Mouse (Mus musculus): ENCODE data around the gene Vgll4.

Gene Vgll4

DNA sequence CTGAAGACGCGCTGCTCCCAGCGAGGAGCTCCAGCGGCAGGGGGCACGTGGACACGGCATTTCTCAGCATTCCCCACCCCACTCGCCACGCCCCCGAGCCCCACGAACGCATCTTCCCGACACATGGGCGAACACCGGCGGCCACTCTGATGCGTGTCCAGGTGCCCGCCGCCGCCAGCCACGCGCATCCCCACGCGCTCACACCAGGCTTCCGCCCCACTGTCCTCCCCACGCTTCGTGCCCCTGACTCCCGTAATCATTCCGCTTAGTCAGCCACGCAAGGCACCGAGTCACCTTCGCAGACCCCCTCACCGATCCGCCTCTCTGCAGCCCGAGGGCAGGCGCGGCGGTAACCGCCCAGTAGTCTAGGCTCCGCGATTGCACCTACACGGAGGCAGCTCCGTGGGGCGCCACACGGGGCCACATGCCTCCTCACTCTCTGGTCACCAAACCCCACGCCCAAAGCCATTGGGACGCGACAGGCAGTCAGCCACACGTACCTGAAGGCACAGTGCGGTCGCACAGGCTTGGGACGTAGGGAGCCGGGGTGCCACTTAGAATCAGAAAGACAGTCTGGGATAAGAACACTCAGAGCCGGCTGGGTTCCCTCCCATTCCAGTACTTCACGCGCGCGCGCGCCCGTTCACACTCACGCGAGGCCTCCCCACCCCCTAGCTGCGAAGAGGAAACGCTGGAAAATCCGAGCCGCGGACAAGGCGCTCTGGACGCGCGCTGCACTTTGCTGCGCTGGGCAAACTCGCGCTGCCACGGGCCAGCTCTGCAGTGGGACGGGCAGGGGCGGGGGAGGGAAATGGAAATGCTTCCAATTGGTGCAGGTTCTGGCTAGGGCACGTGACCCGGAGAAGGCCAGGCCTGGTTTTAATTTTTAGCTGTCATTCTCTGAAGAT is at the start of gene Vgll4:
Gene Vgll4, minus strand, starts transcription at position 782 of the 908 bp plus-strand sequence.
- peak; percentile 5 for DNase-seq (ENCODE audit: low spot score)

DNA sequence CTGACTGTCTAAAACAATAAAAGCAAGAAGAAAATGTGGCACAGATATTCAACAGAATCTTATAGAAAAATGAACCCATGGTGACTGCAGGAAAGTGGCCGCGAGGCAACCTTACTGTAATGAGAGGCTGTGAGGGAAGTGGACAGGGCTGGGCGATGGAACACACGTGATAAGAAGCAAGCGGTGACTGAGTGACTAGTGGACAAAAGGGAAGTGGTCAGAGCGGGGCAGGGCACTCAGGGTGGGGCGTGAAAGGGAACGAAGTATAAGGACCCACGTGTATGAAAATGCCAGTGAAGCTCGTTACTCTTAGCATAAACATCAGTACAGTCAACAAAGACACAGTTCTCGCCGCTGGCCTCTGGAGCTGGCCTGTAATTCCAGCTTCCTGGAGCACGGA is 45.7 kb upstream of the Vgll4 start:
- DNase-seq (ENCODE audit: low spot score), result no peak

DNA sequence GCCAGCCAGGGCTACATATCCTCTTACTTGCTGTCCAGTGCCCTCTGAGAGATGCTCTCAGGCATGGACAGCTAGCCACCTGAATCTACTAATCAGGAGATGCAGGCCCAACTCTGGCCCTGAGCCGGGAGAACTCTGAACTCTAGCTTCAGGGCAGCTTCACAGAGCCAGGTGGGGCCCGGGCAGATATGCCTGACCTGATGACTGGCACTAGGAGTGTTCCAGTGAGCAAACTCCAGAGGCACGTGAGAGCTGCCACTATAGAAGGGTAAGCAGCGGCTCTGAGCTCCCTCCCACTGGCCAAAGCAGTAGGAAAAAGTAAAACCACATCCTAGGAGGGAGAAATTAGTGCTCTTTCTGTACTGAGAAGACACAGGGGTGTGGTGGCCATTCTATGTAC is 43.8 kb upstream of the Vgll4 start:
- DNase-seq (ENCODE audit: low spot score), result no peak

DNA sequence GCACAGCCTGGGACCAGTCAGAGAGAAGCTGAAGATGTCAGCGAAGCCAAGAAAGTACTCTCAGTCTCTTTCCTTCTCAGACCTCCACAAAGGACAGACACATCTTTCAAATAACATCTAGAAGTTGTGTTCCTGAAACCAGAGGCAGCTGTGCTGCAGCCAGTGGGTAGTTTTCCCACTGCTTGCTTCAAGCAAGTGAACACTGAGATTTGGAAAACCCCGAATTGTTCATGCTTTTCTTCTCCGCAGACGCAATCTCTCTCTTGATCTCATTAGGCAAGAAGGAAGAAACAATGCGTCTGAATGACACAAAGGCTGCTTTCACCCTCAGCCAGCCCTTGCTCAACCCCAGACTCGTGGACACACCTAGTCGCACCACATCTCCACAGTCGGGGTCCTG is 42.0 kb upstream of the Vgll4 start:
- no peak for DNase-seq (ENCODE audit: low spot score)

DNA sequence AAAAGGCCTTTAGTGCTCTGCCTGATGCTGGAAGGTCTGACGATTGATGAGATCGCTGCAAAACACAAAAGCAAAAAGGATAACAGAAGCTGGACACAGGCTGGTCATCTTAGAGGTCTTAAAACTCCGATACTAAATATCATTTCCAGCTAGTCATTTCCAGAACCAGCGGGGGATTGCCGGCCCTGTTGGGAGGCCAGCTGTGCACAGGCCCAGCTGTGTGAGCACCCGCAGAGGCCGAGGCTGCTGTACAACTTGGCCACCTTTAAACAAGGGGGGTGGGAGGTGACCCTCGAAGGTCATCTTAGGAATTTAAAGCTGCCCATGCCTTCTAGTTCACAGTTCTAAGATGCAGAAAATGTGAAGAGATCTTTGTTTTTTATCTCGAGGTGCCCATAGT is 41.0 kb upstream of the Vgll4 start:
- no peak for DNase-seq (ENCODE audit: low spot score)

DNA sequence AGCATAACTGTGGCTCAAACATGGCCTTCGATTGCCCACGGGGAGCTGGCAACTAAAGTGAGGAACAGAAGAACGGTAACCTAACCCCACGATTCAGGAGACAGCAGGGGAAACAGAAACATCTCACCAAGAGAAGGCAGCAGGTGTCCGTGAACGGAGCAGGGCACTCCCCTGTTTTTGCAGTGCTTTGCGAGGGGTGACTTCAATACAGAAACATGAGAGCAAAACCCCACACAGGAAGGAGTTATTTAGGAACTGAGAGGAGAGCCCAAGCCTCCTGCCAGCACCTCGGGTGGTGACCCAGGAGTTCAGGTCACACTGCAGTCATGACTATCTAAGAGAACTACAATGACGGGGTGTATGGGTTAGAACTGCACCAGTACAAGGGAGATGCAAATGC is 40.5 kb upstream of the Vgll4 start:
- no peak for DNase-seq (ENCODE audit: low spot score)

DNA sequence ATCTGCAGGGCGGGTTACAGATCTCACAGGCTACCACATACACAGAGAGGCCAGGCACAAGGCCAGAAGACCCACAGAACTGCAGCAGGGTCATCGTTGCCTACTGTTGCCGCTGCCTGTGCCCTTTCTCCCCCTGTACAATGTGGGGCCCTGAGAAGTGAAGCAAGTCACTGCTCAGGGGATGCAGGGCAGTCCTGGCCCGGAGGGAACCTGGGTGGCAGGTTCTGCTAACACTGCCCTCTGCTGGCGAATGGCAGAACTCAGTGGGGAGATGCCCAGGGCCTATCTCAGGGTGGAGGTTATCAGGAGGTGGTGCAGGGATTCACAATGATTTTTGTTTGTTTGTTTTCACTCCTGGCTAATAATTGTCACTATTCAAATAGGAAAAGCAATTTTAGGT is 37.9 kb upstream of the Vgll4 start:
- peak; percentile 63 for DNase-seq (ENCODE audit: low spot score)

DNA sequence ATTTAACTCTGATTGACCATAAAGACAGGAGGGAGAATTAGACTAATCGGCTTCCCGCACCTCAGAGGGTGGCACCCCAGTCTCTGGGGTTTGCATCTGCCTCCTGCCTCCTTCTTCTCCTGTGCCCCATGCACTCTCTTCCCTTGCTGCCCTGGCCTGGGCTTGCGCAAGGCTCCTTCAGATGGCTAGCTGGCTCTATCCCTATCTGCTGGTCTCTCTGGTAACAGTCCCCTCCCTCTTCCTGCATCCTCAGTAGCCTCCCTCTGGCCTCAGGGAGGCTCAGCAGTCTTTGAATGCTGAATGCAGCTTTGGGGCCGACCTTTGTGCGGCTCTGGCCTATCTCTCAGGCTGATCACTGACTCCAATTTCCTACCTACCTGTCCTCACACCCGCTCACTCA is 37.2 kb upstream of the Vgll4 start:
- DNase-seq (ENCODE audit: low spot score), result no peak

DNA sequence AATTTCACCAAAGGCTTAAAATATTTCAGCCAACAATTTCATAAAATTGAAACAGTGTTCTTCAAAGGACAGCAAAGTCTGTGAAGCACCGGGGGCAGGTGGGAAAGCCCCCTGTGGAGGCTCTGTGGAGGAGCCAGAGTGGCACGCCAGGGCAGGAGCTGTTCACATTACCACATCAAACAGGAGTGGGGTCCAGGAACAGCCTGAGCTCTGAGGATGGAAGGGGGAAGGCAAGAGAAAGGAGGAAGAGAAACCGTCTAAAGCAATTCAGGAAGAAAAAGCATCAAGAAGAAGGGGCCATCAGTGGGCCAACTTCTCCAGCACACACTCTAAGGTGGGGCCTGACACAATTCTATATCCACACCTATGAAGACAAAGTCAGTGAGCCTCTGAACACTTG is 36.3 kb upstream of the Vgll4 start:
- DNase-seq (ENCODE audit: low spot score), result no peak

DNA sequence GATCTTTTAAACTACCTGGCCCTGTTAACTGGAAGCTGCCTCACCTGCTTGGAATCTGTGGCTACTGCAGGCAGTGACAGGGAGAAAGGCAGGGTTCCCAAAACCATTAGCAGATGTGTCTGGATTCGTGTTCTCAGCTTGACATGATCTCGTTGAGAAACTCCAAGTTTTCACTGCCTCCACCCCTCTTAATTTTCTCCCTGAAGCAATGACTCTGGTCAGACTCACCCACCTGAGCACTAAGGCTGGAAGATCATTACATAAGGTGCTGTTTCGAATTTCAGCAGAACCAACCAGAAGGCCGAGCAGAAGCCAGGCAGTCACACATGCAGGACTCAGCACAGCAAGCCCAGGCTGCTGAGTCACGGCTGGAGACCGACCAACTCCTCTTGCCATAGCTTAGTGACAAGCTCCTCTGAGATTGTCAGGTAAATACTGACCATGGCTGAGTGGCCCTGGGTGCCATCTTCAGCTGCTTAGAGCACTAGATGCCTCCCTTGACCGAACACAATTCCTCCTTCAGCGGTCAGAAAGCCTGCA is 35.6 kb upstream of the Vgll4 start:
- no peak for DNase-seq (ENCODE audit: low spot score)

DNA sequence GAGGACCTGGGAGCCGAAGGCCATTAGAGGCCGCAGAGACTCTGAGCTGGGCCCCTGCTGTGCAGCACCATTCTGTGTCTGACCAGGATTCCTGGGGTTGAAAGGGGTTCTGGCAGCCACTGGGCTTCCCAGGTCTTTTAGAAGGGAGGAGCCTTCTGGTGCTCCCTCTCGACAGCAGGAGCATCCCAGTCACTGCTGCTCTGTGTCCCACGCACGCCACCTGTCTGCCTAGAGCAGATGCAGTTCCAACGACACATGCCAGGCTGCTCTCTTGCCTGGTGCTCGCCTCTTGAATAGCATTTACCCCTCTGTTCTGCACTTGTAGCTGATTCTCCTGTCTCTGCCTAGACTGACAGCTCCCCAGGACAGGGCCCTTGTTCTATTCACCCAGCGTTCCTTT is 34.8 kb upstream of the Vgll4 start:
- DNase-seq (ENCODE audit: low spot score), result no peak

DNA sequence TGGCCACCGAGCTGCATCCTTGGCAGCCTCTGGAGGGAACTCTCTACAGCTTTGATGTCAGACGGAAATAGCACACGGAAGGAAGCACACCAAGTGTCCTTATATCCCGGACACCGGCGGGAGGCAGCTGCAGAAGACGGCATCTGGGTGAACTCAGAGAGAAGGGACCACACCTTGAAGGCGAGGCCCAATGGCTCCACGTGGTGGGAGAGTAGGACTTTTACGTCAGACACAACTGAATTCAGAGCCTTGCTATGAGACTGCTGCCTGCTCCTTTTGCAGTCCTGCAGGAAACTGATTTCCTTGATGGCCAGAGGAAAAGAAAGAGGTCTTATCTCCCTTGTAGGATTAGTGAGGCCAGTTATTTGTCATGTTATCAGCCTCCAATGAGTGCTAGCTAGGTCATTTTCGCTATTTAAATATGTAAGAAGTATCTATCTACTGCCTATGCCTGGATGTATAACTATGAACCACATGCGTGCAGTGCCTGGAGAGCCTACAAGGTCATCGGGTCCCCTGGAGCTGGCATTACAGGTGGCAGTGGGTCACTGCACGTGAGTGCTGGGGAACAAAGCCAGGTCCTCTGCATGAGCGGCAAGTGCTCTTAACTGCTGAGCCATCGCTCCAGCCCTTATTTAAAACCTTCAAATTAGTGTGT is 28.7 kb upstream of the Vgll4 start:
- no peak for DNase-seq (ENCODE audit: low spot score)

DNA sequence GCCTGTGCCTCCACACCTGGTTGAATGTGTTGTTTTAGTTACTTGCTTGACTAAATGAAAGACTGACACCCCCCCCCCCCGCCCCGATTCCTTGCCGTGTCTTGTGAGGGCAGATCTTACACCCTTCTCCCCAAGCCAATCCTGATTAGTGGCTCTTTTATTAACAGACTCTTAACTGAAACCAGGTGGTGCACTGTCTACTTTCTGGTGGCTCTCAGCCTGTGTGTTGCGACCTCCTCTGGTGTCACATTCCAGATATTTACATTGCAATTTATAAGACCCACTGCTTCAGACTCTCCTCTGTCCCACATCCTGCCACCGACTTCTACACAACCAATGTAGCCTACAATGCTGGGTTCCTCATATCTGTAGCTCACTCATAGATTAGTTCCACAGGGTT is 27.7 kb upstream of the Vgll4 start:
- no peak for DNase-seq (ENCODE audit: low spot score)

DNA sequence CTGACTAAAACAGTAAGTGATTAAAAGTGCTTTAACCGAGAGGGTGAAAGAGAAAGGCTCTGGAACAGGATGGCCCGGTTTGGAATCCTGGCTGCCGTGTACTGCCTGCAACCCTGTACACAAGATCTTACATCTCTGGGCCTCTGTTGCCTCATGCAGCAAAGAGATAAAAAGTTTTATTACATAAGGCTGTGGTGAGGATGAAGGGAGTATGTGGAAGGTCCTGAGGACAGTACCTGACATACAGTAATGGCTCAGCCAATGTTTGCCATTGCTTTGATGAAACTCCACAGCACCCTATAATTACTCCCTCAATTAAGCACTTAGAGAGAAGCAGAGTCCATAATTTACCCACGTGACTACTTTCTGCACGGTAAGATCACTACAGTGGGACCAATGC is 27.1 kb upstream of the Vgll4 start:
- no peak for DNase-seq (ENCODE audit: low spot score)

DNA sequence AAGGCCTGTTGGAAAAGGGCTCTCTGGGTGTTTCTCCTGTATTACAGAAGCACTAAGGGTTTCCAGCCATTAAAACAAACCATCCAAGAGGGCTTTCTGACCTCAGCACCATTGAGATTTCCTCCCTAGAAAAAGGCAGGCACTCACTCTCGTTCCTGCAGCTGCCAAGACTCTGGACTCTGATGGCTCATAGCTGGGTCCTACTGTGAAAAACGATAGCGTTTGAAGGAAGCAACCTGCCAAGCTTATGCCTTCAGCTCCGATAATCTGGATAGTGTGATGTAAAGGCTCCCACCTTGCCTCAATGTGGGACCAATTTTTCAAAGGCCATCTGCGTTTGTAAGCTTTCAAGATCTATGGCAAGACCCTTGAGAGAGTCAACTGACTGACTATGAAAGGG is 24.3 kb upstream of the Vgll4 start:
- no peak for DNase-seq (ENCODE audit: low spot score)

DNA sequence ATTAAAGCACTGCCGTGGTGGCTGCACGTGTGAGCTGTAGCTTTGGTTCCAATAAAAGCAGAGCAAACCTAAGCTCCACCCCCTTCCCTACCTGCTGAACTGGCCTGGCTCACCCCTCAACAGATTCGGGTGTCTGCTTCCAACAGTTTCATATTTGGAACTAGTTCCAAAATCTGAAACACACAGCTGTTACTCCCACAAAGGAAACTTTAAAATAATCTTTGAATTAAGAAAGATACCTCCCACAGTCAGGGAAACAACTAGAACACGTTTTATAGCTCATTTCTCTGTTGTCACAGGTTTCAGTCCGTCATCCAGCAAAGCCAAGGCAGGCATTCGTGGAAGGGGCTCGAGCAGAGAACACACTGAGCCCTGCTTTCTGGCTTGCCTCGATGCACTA is 23.9 kb upstream of the Vgll4 start:
- no peak for DNase-seq (ENCODE audit: low spot score)

DNA sequence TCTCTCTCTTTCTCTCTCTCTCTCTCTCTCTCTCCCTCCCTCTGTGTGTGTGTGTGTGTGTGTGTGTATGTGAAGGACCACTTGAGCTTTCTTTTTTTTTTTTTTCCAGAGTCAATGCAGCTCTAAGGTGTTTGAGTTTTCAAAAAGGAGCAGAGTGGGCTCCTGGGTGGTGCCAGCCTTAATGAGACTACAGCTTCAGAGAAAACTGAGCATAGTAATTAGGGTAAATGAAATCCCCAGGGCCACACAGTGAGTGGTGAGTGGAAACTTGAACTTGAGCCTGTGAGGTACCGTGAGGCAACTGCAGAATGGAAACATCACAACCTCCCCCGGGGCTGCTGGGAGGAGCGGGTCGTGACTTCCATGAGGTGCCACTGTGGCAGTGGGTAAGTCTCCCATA is 22.1 kb upstream of the Vgll4 start:
- no peak for DNase-seq (ENCODE audit: low spot score)

DNA sequence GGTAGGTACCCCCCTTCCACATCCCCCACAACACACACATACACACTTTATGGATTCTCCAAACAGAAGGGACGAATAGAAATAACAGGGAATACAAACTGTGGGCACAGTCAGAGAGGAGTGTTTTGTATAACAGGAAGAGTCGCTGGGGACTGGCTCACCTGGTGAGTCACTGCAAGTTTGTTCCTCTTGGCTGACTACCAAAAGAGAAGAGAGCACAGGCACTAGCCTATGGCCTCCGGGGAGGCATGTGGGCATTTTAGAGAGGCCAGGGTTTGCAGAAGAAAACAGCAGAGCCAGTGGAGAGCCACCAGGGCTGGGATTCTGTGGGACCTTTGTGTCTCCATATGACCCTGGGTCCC is 18.8 kb upstream of the Vgll4 start:
- DNase-seq (ENCODE audit: low spot score), result no peak

DNA sequence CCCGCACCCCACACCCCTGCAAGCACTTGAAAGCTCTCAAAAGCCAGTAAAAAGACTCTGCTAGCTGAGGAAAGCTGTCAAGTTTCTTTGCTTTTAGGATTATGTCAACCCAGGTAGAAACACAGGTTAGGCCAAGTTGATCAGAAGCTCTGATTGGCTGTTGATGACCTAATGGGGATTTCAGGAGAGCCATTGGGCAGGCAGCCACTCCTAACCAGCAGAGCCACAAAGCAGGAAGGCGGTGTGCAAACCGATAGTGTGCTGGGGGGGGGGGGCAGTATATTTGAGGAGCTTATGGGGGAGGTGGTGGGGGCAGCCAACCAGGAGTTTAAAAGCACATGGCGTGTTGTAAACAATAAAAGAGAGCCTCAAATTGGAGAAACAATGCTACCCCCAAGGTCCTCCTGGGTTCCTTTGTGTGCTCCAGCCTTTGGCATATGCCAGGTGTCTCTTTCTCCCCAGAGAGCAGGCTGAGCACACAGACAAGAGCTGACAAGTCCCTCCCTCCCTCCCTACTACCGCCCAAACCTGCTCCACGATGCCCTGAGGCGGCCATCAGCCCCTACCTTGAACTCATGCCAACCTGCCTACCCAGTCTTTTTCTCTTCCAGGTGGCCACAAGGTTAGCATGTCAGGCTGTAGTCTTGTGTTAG is 18.3 kb upstream of the Vgll4 start:
- DNase-seq (ENCODE audit: low spot score), result no peak

DNA sequence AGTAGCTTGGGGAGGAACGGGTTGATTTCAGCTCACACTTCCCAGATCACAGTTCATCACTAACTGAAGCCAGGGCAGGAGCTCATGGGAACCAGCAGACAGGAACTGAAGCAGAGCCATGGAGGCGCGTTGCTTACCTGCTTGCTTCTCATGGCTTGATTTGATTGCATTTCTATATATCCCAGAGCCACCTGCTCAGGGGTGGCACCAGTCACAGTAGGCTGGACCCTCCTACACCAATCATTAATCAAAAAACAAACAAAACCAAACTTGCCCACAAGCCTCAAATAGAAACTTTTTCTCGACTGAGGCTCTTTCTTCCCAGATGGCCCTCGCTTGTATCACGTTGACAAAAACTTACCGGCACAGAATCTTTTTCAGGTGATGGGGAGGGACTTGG is 12.9 kb upstream of the Vgll4 start:
- no peak for DNase-seq (ENCODE audit: low spot score)

DNA sequence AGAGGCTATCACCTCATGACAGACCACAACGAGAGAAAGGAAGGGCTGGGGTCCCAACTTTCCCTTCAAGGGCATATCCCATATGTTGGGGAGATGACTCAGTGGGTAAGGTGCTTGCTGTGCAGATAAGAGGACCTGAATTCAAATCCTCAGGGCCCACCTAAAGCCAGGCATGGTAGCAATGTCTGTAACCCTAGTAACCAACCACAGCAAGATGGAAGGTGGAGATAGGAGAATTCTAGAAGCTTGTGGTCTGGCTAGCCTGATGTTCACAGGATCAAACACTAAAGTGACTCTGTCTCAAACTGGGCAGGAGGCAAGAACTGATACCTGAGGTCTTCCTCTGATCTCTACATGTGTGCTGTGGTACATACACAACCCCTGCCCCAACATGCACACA is 9.9 kb upstream of the Vgll4 start:
- no peak for DNase-seq (ENCODE audit: low spot score)

DNA sequence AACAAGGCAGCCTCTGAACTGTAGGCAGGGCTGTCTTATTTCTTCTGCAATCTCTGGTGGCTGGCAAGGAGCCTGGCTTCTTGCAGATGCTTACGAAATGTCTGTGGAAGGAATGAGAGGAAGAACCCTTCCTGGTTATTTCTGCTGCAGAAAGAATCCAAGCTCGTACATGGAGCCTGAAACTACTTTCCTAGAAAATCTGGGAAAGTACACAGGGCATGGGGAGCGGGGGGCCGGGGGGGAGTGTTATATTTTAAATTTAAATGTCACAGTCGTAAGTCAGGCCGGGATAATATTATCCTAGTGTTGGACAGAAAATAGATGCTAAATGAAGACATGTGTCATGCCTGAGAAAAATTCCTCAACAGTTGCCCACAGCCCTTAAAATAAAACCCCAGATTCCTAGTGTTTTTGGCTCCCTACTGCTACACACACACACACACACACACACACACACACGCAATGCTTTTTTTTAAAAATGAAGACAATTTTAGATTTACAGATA is 7.2 kb upstream of the Vgll4 start:
- DNase-seq (ENCODE audit: low spot score), result no peak

DNA sequence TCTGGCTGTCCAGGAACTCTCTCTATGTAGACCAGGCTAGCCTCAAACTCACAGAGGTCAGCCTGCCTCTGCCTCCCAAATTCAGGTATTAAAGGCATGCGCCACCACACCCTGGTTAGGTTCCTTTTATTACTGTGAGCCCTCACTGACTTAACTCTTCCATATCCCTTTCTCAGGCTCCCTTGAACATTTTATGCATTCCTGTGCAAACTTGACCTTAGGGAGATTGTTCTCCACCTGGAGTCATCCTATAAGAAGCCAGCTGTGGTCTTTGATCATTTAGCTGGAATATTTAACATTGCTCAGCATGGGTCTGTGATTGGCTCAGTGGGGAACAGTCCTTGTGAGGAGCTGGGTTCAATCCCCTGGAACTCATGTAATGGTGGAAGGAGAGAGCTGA is 4.5 kb upstream of the Vgll4 start:
- DNase-seq (ENCODE audit: low spot score), result no peak

Measured in T-cell, adult 2 months (primary cell).